Mouse (Mus musculus): ENCODE results near the gene Gdf9.
A peak's percentile ranks its signal among the peaks of the same experiment; 100 is the strongest.

The Gdf9 gene

DNA sequence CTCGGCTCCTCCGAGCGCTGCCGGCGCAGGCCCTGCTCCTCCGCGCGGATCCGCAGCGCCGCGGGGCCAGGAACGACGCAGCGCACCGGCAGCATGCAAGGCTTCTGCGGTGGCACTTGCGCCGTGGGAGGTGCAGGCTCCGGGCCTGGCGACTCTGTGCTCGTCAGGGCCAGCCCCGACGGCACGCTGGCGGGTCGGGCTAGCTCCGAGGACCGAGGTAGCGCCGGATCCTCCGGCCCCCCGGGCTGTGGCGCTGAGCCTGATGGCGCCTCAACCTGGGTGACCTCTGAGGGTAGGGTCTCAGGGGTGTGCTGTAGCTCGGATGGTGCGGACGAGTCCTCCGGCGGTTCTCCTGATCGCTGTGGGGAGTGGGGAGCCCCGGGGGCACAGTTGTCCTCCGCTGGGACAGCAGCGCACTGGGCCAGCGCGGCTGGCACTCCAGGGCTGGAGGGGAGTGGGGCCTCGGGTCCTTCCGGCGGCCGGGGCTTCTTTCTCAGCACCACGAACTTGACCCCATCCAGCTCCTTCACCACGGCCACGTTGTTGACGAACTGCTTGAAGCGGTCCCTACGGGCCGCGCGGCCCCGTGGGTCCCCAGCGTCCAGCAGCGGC lies 48.5 kb downstream of the Gdf9 start:
- no peak for DNase-seq

DNA sequence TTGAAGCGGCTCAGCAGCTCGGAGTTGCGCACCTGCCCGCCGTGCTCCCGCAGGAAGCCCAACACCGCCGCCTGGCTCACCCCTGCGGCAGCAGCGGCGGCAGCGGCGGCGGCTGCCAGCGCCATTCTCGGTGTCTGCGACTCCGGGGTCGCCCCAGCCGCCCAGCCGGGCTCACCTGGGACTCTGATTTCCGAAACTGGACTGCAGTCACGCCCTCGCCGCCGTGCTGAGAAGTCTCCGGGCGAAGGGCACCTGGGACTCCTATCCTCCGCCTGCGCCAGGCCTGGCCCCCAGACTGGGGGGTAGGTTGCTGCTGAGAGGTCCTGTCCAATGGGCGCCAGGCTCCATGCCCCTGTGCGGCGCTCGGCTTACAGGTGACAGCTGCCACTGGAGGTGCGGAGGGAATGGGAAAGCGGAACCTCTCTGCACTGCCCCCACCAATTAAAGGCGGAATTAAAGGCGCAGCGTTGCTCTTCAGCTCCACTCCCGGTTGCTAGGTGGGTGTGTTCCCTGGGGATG lies 49.0 kb downstream of the Gdf9 start, which contains the start of the genes Gm9945 and Sowaha:
TSS of gene Gm9945 (plus strand) at position 384 of the 519 bp plus-strand sequence.
TSS of gene Sowaha (minus strand) at position 492 of the 519 bp plus-strand sequence.
- DNase-seq, result peak; percentile 50

DNA sequence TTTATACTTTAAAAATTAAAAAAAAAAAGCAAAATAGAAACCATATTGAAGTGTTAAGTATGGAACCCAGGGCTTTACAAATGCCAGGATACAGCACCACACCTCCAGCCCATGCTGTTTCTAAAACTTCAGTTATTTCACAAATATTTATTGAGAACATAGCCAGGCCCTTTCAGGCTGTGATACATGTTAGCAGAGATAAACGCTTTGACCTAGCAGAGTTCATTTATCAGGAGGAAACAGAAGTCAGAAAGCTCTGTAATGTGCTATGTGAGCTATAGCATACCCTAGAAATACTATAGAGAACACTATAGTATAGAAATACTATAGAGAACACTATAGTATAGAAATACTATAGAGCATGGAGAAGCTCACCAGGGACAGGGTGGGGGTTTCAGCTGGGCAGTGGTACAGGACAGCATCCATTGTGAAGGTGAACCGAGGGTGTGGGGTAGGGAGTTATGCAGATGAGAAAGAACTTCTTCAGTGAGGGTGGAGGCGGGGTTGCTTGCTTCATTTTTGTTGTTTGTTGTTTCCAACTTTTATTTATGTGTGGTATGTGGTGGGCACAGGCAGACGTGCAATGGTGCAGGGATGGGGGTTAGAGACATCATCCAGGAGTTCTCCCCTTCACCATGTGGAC lies 50.4 kb downstream of the Gdf9 start:
- DNase-seq, result no peak

DNA sequence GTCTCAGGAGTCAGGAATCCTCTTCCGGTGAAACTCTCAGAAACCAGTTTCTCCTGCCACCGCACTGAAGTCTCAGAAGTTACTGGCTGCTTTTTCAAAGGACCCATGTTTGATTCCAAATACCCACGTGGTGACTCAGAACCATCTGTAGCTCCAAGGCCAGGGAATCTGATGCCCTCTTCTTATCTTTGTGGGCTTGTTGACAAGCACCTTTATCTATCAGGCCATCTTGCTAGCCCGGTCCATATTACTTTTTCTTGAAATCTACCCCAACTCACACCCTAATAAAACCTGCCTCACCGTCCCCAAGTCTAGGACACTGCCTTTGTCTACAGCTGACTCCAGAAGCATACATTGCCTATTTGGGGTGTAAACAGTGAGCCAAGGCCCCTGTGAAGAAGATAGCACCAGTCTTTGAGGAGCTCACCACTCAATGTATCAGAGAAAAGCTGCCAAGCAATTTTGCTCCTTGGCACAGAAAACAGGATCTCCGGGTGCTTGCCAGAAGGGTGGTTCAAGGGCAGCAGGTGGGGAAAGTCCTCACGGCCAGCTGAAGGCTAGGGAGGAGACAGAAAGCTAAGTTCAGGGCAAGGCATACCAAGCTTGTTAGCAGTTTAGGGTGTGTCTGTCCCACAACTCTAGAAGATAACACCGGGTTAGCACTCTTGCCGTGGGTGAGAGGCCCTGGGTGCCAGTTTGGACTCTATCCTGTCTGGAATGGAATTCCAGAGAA lies 52.5 kb downstream of the Gdf9 start:
- DNase-seq, result no peak

DNA sequence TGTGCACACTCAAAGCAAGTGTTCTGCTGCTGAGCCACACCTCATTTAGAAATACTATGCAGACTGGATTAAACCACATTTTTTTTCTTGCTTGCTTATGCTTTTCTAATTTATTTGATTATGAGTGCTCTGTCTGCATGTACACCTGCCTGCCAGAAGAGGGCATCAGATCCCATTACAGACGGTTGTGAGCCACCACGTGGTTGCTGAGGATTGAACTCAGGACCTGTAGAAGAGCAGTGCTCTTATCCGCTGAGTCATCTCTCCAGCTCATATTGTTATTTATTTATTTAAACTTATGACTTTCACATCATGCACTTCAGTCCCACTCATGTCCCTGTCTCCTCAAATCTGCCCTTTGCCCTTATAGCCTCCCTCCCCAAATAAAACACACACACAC lies 54.9 kb downstream of the Gdf9 start:
- no peak for DNase-seq

DNA sequence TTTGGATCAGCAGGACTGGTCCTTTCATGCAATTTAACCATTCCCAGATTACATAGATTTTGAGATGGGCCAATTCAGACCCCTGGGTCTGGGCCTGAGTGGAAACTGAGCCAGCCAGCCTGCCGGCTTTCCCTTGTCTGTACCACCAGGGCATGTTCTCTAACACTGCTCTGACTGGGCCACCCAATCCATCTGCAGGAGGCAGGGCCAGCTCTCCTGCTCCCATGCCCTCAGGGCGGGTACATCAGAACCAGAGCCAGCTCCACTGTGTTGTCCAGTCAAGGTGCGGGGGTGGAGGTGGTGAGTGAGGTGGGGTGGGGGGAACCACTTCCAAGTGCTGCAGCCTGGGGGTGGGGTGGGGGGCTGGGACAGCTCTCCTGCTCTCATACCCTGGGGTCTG lies 55.5 kb downstream of the Gdf9 start:
- no peak for DNase-seq

DNA sequence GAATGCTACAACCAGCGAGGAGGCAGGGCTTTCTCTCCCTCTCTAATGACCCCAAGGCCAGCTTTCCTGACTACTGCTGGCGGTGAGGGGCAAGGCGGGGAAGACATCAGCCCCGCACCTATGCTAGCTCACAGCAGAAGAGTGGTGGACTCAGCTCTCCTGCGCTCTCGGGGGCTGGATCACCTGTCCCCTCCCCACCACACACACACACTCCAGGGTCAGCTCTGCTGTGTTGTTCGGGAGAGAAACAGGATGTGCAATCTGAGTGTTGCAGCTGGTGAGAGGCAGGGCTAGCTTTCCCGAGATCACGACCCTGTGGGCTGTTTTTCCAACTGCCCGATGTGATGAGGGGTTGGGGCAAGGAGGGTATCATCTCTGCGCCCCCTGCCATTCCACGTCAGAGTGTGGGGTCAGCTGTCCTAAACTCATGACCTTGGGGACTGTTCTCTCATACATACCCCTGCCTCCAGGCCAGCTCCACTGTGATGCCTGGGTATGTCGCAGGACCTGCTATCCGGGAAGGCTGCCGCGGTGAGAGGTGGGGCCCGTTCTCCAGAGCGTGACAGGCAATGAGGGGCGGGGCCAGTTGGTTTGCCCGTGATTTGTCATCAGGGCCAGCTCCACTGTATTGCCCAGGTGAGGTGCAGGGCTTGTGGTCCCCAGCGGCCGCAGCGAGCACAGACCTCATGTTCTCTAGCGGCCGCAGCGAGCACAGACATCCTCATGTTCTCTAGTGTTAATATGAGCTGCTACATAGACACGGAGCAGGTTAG lies 56.2 kb downstream of the Gdf9 start:
- DNase-seq, result no peak

Data from embryo, embryonic 11 days (tissue).